Mouse (Mus musculus) erythroblast, embryonic 14.5 days (primary cell): Measurements from ENCODE around the gene Cd9.

Experiments
- GATA1 ChIP-seq: IDR thresholded peaks from 2 replicates; pipeline ENCODE4 v1.6.1; 2012; ENCODE audit warnings: low read length, inconsistent platforms, mixed read lengths
- TAL1 ChIP-seq: IDR thresholded peaks from 3 replicates; pipeline ENCODE4 v1.6.1; 2012; ENCODE audit warnings: low read length, inconsistent platforms, mixed read lengths

DNA sequence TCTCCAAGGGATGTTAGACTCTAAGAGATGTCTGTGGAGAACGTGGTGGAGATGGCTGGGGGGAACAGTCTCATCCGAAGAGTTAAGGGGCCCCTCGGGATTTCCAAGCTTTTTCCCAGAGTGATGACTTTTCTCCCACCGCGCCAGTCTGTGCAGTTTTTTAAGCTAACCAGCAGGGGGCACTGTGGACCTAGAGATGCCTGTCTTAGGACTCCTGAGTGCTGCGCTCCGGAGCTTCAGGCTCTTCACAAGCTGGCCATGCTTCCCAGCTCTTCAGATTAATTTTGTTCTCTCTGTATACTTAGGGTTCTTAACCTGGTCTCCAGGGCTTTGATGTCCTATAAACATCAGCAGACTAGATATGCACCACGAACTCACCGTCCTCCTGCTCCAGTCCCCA, 75.8 kb downstream of the Cd9 start:
- TF ChIP-seq GATA1 (no peak), TAL1 (no peak)
